Mouse (Mus musculus) kidney, adult 2 months (tissue): ENCODE data around the gene Anapc7. TPM values are rescaled to one million over a fixed set of nuclear protein-coding genes. Genes with fewer than 3 reads are reported as not detected.
"Not testable (repeated sequence)": the region's sequence is repeated elsewhere in the genome, so short reads cannot be mapped to it uniquely, and the experiment has no call there.

ENCODE experiments used
- DNase-seq: peaks from one replicate; pipeline ENCODE4 v3.0.0; 2021
- H3K27ac ChIP-seq: fragments of 200-500 bp; 2 replicates; pipeline ENCODE4 v1.5.1; 2012; ENCODE audit warnings: low read depth, low read length, control low read depth, inconsistent platforms; ENCODE audit not compliant: insufficient read depth
- H3K27me3 ChIP-seq: fragments of 200-500 bp; replicated peaks from 2 replicates; pipeline ENCODE4 v1.6.1; 2012; ENCODE audit warnings: mild to moderate bottlenecking, moderate library complexity, low read length, inconsistent platforms; ENCODE audit not compliant: control insufficient read depth, insufficient read depth
- H3K36me3 ChIP-seq: fragments of 200-500 bp; 2 replicates; pipeline ENCODE4 v1.6.1; 2012; ENCODE audit warnings: mild to moderate bottlenecking, moderate library complexity, low read length, inconsistent platforms; ENCODE audit not compliant: control insufficient read depth, insufficient read depth
- H3K4me1 ChIP-seq: fragments of 200-500 bp; 2 replicates; pipeline ENCODE4 v1.6.1; 2011; ENCODE audit warnings: low read length; ENCODE audit not compliant: control insufficient read depth, insufficient read depth
- H3K4me3 ChIP-seq: fragments of 200-500 bp; 2 replicates; pipeline ENCODE4 v1.5.1; 2011; ENCODE audit warnings: mild to moderate bottlenecking, low read depth, low read length, control low read depth; ENCODE audit not compliant: insufficient read depth
- CTCF ChIP-seq: fragments of 200-500 bp; conservative IDR thresholded peaks from 2 replicates; pipeline ENCODE4 v1.5.1; 2011; ENCODE audit warnings: low read depth, mild to moderate bottlenecking, control low read depth, low read length, moderate library complexity, mixed read lengths; ENCODE audit not compliant: insufficient read depth, insufficient read length
- POLR2A ChIP-seq: fragments of 200-500 bp; IDR thresholded peaks from one replicate; pipeline ENCODE4 v1.6.1; 2011; ENCODE audit warnings: low read depth, low read length, control low read depth
- WGBS: fragments of 180-500 bp; shearing (Covaris S2); methylation state at CpG from one replicate; pipeline ENCODE4 v1.1.7; 2018; 5-methylcytosine and 5-hydroxymethylcytosine counted together
- polyA plus RNA-seq: library from polyadenylated mRNA; depleted of rRNA; stranded (reverse); fragments of >200 nt; gene quantifications from 2 replicates; pipeline ENCODE4 v1.2.3, GENCODE M21; 2012

Gene Anapc7
- polyA plus RNA-seq, 1 experiment, result 33.5 TPM

GRCm38 (mm10) chr5:122450913-122451317, 29.4 kb downstream of the Anapc7 start:
- Histone ChIP-seq H3K4me1 (peaks cover 2% of the 10 kb centered on the region; the same call in 1 of the 2 replicates), H3K4me3 (no peak overlapping the region), H3K27me3 (no peaks in the 10 kb centered on the region), H3K36me3 (peaks cover 2% of the 10 kb centered on the region; the same call in 1 of the 2 replicates), H3K27ac (no peak overlapping the region)
- DNase-seq, result no peak
- WGBS, result 36% methylated on average over 5 of the region's 5 CpGs
- TF ChIP-seq CTCF, result 0 out of 2 replicates have a peak, but pooled peaks have one; percentile 15
- TF ChIP-seq POLR2A, result no peak

- TF ChIP-seq POLR2A, result no peak
- TF ChIP-seq CTCF, result no peak
- no peak for DNase-seq
- Histone ChIP-seq H3K4me1 (peaks cover 2% of the 10 kb centered on the region; the same call in 1 of the 2 replicates), H3K4me3 (no peak overlapping the region), H3K27ac (no peak overlapping the region), H3K27me3 (no peaks in the 10 kb centered on the region), H3K36me3 (peaks cover 2% of the 10 kb centered on the region)
- WGBS, result 79% methylated on average over 5 of the region's 5 CpGs
These were observed 29.8 kb downstream of the Anapc7 start for GRCm38 (mm10) chr5:122451324-122451723.

- peaks cover 4% of the 10 kb centered on the region for H3K36me3 ChIP-seq
These were observed 30.7 kb downstream of the Anapc7 start for GRCm38 (mm10) chr5:122452194-122452593.

GRCm38 (mm10) chr5:122453188-122453587, 31.7 kb downstream of the Anapc7 start:
- peaks cover 4% of the 10 kb centered on the region for H3K36me3 ChIP-seq
- H3K4me1 ChIP-seq, result peaks cover 2% of the 10 kb centered on the region; the same call in 1 of the 2 replicates
- TF ChIP-seq CTCF, result no peak
- no peak for TF ChIP-seq POLR2A
- H3K4me3 ChIP-seq, result no peak overlapping the region
- 43% methylated on average over 6 of the region's 6 CpGs for WGBS
- DNase-seq, result peak; percentile 49
- no peaks in the 10 kb centered on the region for H3K27me3 ChIP-seq
- H3K27ac ChIP-seq, result peak overlapping the region; percentile 45; the same call in 1 of the 2 replicates

More at GRCm38 (mm10) chr5:122452194-122452593, 30.7 kb downstream of the Anapc7 start:
- Histone ChIP-seq H3K4me3 (no peak overlapping the region), H3K27ac (0 out of 2 replicates have a peak overlapping the region, but pooled peaks have one; percentile 27), H3K4me1 (peaks cover 2% of the 10 kb centered on the region; the same call in 1 of the 2 replicates), H3K27me3 (no peaks in the 10 kb centered on the region)
- TF ChIP-seq POLR2A (no peak), CTCF (no peak)
- no peak for DNase-seq
- WGBS, result 50% methylated on average over 7 of the region's 7 CpGs

GRCm38 (mm10) chr5:122454442-122454841, 32.9 kb downstream of the Anapc7 start:
- WGBS, result 60% methylated on average over 4 of the region's 4 CpGs
- no peak for DNase-seq

GRCm38 (mm10) chr5:122454883-122455282, 33.4 kb downstream of the Anapc7 start:
- no peaks in the 10 kb centered on the region for H3K27me3 ChIP-seq
- H3K4me1 ChIP-seq, result peaks cover 2% of the 10 kb centered on the region; the same call in 1 of the 2 replicates
- no peak for DNase-seq
- TF ChIP-seq POLR2A (no peak), CTCF (no peak)
- H3K4me3 ChIP-seq, result no peak overlapping the region
- no peak overlapping the region for H3K27ac ChIP-seq
- 73% methylated on average over 3 of the region's 3 CpGs for WGBS
- peaks cover 9% of the 10 kb centered on the region for H3K36me3 ChIP-seq

More at GRCm38 (mm10) chr5:122454442-122454841, 32.9 kb downstream of the Anapc7 start:
- H3K27ac ChIP-seq, result no peak overlapping the region
- H3K27me3 ChIP-seq, result no peaks in the 10 kb centered on the region
- peaks cover 9% of the 10 kb centered on the region for H3K36me3 ChIP-seq
- peaks cover 2% of the 10 kb centered on the region; the same call in 1 of the 2 replicates for H3K4me1 ChIP-seq
- no peak overlapping the region for H3K4me3 ChIP-seq
- no peak for TF ChIP-seq CTCF
- TF ChIP-seq POLR2A, result no peak

- Histone ChIP-seq H3K4me1 (peaks cover 2% of the 10 kb centered on the region; the same call in 1 of the 2 replicates), H3K4me3 (no peak overlapping the region), H3K27me3 (no peaks in the 10 kb centered on the region), H3K27ac (no peak overlapping the region), H3K36me3 (peaks cover 10% of the 10 kb centered on the region)
- DNase-seq, result no peak
- TF ChIP-seq CTCF (no peak), POLR2A (no peak)
- 74% methylated on average over 3 of the region's 3 CpGs for WGBS
These were observed 34.1 kb downstream of the Anapc7 start for GRCm38 (mm10) chr5:122455584-122455983.

- 67% methylated on average over 9 of the region's 9 CpGs for WGBS
- H3K27ac ChIP-seq, DNase-seq, H3K4me3 ChIP-seq, H3K4me1 ChIP-seq, H3K27me3 ChIP-seq: not testable (repeated sequence)
- H3K36me3 ChIP-seq, result peaks cover 18% of the 10 kb centered on the region
These were observed 35.6 kb downstream of the Anapc7 start for GRCm38 (mm10) chr5:122457054-122457453.
